Mouse (Mus musculus): ENCODE results near the gene Dnah12. TPM values are rescaled to one million over a fixed set of nuclear protein-coding genes. Genes with fewer than 3 reads are reported as not detected.
"Not testable (repeated sequence)": the region's sequence is repeated elsewhere in the genome, so short reads cannot be mapped to it uniquely, and the experiment has no call there.

Dnah12 gene
- polyA plus RNA-seq, 1 experiment from 2014 or later = 0.08 TPM

DNA sequence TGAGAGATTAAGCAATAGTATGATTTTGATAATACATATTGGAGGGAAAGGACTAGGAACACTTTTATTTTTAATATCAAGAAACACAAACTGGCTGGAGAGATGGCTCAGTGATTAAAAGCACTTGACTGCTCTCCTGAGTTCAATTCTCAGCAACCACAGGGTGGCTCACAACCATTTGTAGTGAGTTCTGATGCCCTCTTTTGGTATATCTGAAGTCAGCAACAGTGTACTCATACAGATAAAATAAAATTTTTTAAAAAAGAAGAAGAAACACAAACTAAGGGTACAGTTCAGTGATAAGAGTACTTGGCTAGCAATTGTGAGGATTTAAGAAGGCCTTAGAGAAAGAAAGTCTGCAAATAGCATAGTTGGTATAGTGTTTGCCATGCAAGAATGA, 22.1 kb upstream of the Dnah12 start:
- no peaks in the 10 kb centered on the region for H3K27me3 ChIP-seq (replicated peaks)
- no peaks in the 10 kb centered on the region for H3K9me3 ChIP-seq
- H3K4me1 ChIP-seq (replicated peaks) = peaks cover 5% of the 10 kb centered on the region; the same call in 1 of the 2 replicates
- H3K4me2 ChIP-seq (replicated peaks) = no peak overlapping the region
- no peak overlapping the region for H3K4me3 ChIP-seq (replicated peaks)
- no peak overlapping the region for H3K27ac ChIP-seq
- ATAC-seq = no peak
- no peak overlapping the region for H3K9ac ChIP-seq
- H3K36me3 ChIP-seq = no peaks in the 10 kb centered on the region

DNA sequence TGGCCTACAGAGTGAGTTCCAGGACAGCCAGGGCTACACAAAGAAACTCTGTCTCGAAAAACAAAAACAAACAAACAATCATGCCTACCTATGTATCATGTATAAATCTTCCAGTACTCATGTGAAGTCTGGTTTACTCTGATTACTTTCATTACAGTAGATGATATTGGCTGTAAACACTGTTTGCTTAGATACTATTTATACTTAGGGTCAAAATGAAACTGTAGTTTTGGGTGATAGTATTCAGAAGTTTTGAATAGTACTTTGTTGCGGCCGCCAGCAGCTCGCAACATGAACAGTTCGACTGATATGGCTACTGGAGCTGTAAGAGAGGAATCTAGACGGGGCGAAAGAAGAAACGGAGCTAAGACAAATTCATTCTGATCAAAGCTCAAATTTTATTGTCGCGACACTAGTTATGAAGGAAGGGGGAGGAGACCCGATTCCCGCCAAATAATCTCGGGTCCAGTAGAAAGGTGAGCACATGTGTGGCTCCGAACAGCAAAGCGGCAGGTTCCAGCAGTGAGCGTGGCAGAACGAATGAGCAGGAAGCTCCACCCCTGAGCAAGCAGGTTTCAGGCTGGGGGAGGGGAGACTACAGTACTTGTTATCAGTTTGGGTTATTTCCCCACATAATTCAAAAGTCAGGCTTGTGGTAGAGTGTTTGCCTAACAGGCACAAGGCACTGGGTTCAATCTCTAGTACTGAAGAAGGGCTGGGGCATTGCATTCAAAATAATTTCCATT, 21.0 kb upstream of the Dnah12 start:
- not testable (repeated sequence) for H3K27ac ChIP-seq; H3K27me3 ChIP-seq (replicated peaks); ATAC-seq; H3K9ac ChIP-seq; H3K4me1 ChIP-seq (replicated peaks); H3K9me3 ChIP-seq; H3K4me3 ChIP-seq (replicated peaks); H3K4me2 ChIP-seq (replicated peaks); H3K36me3 ChIP-seq
- 67% methylated on average over 17 of the region's 17 CpGs for WGBS

- not testable (repeated sequence) for H3K4me1 ChIP-seq (replicated peaks); H3K4me3 ChIP-seq (replicated peaks); H3K9me3 ChIP-seq; H3K9ac ChIP-seq; H3K36me3 ChIP-seq; ATAC-seq; H3K27me3 ChIP-seq (replicated peaks); H3K27ac ChIP-seq; H3K4me2 ChIP-seq (replicated peaks)
- 78% methylated on average over 2 of the region's 2 CpGs for WGBS
These were observed 18.5 kb upstream of the Dnah12 start for GRCm38 (mm10) chr14:26674476-26675169.

- H3K9me3 ChIP-seq = no peaks in the 10 kb centered on the region
- H3K4me2 ChIP-seq (replicated peaks) = no peak overlapping the region
- no peak overlapping the region for H3K4me3 ChIP-seq (replicated peaks)
- H3K9ac ChIP-seq = no peak overlapping the region
- no peaks in the 10 kb centered on the region for H3K27me3 ChIP-seq (replicated peaks)
- no peak overlapping the region for H3K27ac ChIP-seq
- H3K4me1 ChIP-seq (replicated peaks) = no peaks in the 10 kb centered on the region; the same call in 1 of the 2 replicates
- ATAC-seq = no peak
- WGBS = 20% methylated on average over 12 of the region's 12 CpGs
- H3K36me3 ChIP-seq = no peaks in the 10 kb centered on the region
These were observed 17.7 kb upstream of the Dnah12 start for GRCm38 (mm10) chr14:26675371-26675770.

GRCm38 (mm10) chr14:26675791-26676190, 17.3 kb upstream of the Dnah12 start:
- Histone ChIP-seq H3K36me3 (no peaks in the 10 kb centered on the region), H3K9ac (no peak overlapping the region), H3K9me3 (no peaks in the 10 kb centered on the region), H3K4me2 (replicated peaks) (no peak overlapping the region), H3K4me1 (replicated peaks) (no peaks in the 10 kb centered on the region), H3K27ac (no peak overlapping the region), H3K27me3 (replicated peaks) (no peaks in the 10 kb centered on the region), H3K4me3 (replicated peaks) (no peak overlapping the region)
- no peak for ATAC-seq
- 80% methylated on average over 5 of the region's 5 CpGs for WGBS

DNA sequence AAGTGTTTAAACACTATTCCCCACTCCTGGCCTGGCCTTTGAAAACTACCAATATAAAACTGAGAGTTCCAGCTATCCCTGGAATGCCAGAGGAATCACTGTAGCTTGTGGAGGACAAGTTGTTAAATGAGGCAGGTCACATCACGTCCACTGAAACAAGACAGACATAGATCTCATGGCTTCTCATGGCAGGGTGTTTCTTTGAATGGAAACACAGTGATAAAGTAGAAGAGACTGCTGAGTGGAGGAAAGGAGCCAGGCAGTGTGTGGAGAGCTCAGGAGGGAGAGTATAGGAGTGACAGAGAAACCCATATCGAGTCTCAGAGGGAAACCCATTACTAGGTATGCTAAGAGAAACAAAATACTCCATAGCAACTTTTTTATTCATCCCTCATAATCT, 2.3 kb upstream of the Dnah12 start:
- no peaks in the 10 kb centered on the region for H3K36me3 ChIP-seq
- no peaks in the 10 kb centered on the region for H3K4me1 ChIP-seq (replicated peaks)
- H3K9me3 ChIP-seq = no peaks in the 10 kb centered on the region
- no peak overlapping the region for H3K27ac ChIP-seq
- no peaks in the 10 kb centered on the region for H3K27me3 ChIP-seq (replicated peaks)
- H3K4me3 ChIP-seq (replicated peaks) = no peak overlapping the region
- 46% methylated on average over 2 of the region's 2 CpGs for WGBS
- no peak overlapping the region for H3K4me2 ChIP-seq (replicated peaks)
- no peak for ATAC-seq
- no peak overlapping the region for H3K9ac ChIP-seq

DNA sequence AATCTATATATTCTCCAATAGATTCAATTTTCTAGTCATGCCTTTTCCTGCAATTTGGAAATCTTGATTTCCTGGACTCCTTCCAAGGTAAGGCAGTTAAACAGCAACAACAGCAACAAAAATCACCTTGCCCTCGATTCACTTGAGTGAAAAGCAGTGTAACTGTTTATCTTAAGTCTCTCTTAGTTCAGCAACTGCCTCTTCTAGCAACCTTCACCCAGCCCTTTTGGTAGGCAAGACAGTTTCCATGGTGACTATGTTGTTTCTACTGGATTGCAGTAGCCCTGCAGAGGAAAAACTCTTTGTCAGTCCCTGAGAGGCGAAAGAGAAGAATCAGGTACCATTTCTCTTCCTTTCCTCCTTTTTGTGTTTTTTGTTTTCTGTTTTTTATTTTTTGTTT, 1.7 kb upstream of the Dnah12 start:
- no peak overlapping the region for H3K4me3 ChIP-seq (replicated peaks)
- no peaks in the 10 kb centered on the region for H3K9me3 ChIP-seq
- no peak overlapping the region for H3K4me2 ChIP-seq (replicated peaks)
- no peaks in the 10 kb centered on the region for H3K27me3 ChIP-seq (replicated peaks)
- H3K4me1 ChIP-seq (replicated peaks) = no peaks in the 10 kb centered on the region
- 53% methylated on average over 2 of the region's 2 CpGs for WGBS
- ATAC-seq = no peak
- H3K9ac ChIP-seq = no peak overlapping the region
- H3K36me3 ChIP-seq = no peaks in the 10 kb centered on the region
- no peak overlapping the region for H3K27ac ChIP-seq

GRCm38 (mm10) chr14:26697912-26698311, 4.8 kb downstream of the Dnah12 start:
- H3K27me3 ChIP-seq (replicated peaks) = no peaks in the 10 kb centered on the region
- H3K9ac ChIP-seq = no peak overlapping the region
- no peaks in the 10 kb centered on the region for H3K36me3 ChIP-seq
- no peak for ATAC-seq
- H3K27ac ChIP-seq = no peak overlapping the region
- no peaks in the 10 kb centered on the region for H3K9me3 ChIP-seq
- no peak overlapping the region for H3K4me2 ChIP-seq (replicated peaks)
- no peak overlapping the region for H3K4me3 ChIP-seq (replicated peaks)
- no peaks in the 10 kb centered on the region for H3K4me1 ChIP-seq (replicated peaks)

DNA sequence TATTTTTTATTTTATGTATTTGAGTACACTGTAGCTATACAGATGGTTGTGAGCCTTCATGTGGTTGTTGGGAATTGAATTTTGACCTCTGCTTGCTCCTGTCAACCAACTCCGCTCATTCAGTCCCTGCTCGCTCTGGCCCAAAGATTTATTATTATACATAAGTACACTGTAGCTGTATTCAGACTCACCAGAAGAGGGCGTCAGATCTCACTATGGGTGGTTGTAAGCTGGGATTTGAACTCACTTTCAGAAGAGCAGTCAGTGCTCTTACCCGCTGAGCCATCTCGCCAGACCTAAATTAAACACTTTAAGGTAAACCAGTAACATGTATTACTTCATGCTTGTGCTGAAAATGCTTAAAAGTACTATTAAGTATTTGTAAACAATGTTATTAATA, 12.2 kb downstream of the Dnah12 start:
- H3K36me3 ChIP-seq; H3K9ac ChIP-seq; H3K4me3 ChIP-seq (replicated peaks); H3K9me3 ChIP-seq; H3K27ac ChIP-seq; H3K4me1 ChIP-seq (replicated peaks); ATAC-seq; H3K27me3 ChIP-seq (replicated peaks); H3K4me2 ChIP-seq (replicated peaks): not testable (repeated sequence)
- WGBS = 83% methylated on average over 5 of the region's 5 CpGs

- not testable (repeated sequence) for ATAC-seq
- 49% methylated on average over 2 of the region's 2 CpGs for WGBS
These were observed 26.6 kb downstream of the Dnah12 start for GRCm38 (mm10) chr14:26719696-26720095.

DNA sequence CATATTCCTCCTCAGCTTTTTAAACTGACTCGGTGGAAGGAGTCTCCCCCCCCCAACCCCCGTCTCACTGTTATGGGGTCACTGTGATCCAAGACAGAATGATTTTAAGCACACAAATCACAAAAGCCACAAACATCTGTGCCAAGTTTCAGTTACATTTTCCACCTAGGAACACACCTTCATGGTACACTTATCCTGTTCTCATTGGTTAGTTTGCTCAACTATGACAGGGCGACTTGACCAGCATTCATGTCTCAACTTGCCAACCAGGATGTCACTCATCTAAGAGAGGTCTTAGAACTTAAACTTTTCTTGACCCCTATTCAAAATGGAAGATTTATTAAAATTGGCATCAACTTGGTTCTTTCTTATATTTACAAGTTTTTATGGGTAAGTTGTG, 31.8 kb downstream of the Dnah12 start:
- Histone ChIP-seq H3K4me3 (replicated peaks) (no peak overlapping the region), H3K4me2 (replicated peaks) (no peak overlapping the region), H3K36me3 (no peaks in the 10 kb centered on the region), H3K27me3 (replicated peaks) (no peaks in the 10 kb centered on the region), H3K9me3 (no peaks in the 10 kb centered on the region), H3K9ac (no peak overlapping the region), H3K4me1 (replicated peaks) (no peaks in the 10 kb centered on the region), H3K27ac (no peak overlapping the region)
- WGBS = 86% methylated on average over 3 of the region's 3 CpGs
- no peak for ATAC-seq

More at GRCm38 (mm10) chr14:26719696-26720095, 26.6 kb downstream of the Dnah12 start:
- H3K9ac ChIP-seq; H3K4me1 ChIP-seq (replicated peaks); H3K27ac ChIP-seq; H3K36me3 ChIP-seq; H3K4me2 ChIP-seq (replicated peaks); H3K9me3 ChIP-seq; H3K27me3 ChIP-seq (replicated peaks); H3K4me3 ChIP-seq (replicated peaks): not testable (repeated sequence)

DNA sequence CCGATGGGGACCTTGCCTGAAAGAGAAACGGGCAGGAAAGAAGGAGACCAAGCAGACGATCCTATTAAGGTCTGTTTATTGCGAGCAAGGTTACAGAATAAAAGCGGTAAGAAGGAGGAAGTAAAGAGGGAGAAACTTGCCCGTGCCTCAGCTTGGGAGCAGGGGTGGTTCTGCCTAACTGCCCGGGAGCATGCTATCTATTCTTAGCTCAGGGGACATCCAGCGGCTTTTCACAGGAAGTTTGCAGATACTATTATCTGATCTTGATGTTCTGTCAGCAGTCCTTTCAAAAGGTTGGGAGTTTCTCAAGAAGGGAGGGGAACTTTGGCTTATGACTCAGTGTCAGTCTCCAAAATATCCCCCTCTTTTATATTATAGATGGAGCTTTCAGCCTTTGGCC, 65.5 kb downstream of the Dnah12 start:
- no peaks in the 10 kb centered on the region for H3K36me3 ChIP-seq
- no peak overlapping the region for H3K4me2 ChIP-seq (replicated peaks)
- H3K4me1 ChIP-seq (replicated peaks) = no peaks in the 10 kb centered on the region
- WGBS = 71% methylated on average over 8 of the region's 8 CpGs
- no peak for ATAC-seq
- no peak overlapping the region for H3K4me3 ChIP-seq (replicated peaks)
- H3K9me3 ChIP-seq = no peaks in the 10 kb centered on the region
- no peak overlapping the region for H3K27ac ChIP-seq
- no peaks in the 10 kb centered on the region for H3K27me3 ChIP-seq (replicated peaks)
- no peak overlapping the region for H3K9ac ChIP-seq

- no peak overlapping the region for H3K27ac ChIP-seq
- H3K9ac ChIP-seq = no peak overlapping the region
- H3K4me2 ChIP-seq (replicated peaks) = no peak overlapping the region
- 0 out of 2 replicates have a peak, but pooled peaks cover 4% of the 10 kb centered on the region for H3K9me3 ChIP-seq
- ATAC-seq = no peak
- no peak overlapping the region for H3K4me3 ChIP-seq (replicated peaks)
- no peaks in the 10 kb centered on the region for H3K4me1 ChIP-seq (replicated peaks)
- WGBS = 72% methylated on average over 6 of the region's 6 CpGs
- H3K27me3 ChIP-seq (replicated peaks) = no peaks in the 10 kb centered on the region
- H3K36me3 ChIP-seq = no peaks in the 10 kb centered on the region
These were observed 71.8 kb downstream of the Dnah12 start for GRCm38 (mm10) chr14:26764827-26765226.
